Mouse (Mus musculus) CH12.LX (cell line): Measurements from ENCODE around the gene Nmnat2.

ENCODE experiments used
- CTCF ChIP-seq, 2 experiments: IDR thresholded peaks in 1 of 2; conservative IDR thresholded peaks in 1 of 2; 2 replicates each; pipeline ENCODE4 v1.5.1; 2011 to 2012; ENCODE audit warnings: low read depth in 2 of 2, low read length in 2 of 2, improper control_type of control experiment in 1 of 2, inconsistent platforms in 1 of 2, mild to moderate bottlenecking in 1 of 2, moderate library complexity in 1 of 2
- EP300 ChIP-seq: IDR thresholded peaks from 2 replicates; pipeline ENCODE4 v1.6.1; 2011; ENCODE audit warnings: low read length, improper control_type of control experiment
- ETS1 ChIP-seq: conservative IDR thresholded peaks from 2 replicates; pipeline ENCODE4 v1.6.1; 2012; ENCODE audit warnings: low read depth, mild to moderate bottlenecking, inconsistent platforms, low read length, improper control_type of control experiment, moderate library complexity
- JUND ChIP-seq: conservative IDR thresholded peaks from 2 replicates; pipeline ENCODE4 v1.6.1; 2011; ENCODE audit warnings: low read depth, low read length, improper control_type of control experiment
- MXI1 ChIP-seq: IDR thresholded peaks from 2 replicates; pipeline ENCODE4 v1.6.1; 2011; ENCODE audit warnings: mild to moderate bottlenecking, low read depth, low read length, improper control_type of control experiment
- MYC ChIP-seq: IDR thresholded peaks from 2 replicates; pipeline ENCODE4 v1.6.1; 2011; ENCODE audit warnings: low read depth, mild to moderate bottlenecking, improper control_type of control experiment, low read length
- PAX5 ChIP-seq: IDR thresholded peaks from 2 replicates; pipeline ENCODE4 v1.6.1; 2012; ENCODE audit warnings: low read length, inconsistent platforms, mixed read lengths
- POLR2A ChIP-seq: IDR thresholded peaks from 2 replicates; pipeline ENCODE4 v1.6.1; 2011; ENCODE audit warnings: low read depth, mild to moderate bottlenecking, improper control_type of control experiment, low read length
- POLR2AphosphoS2 ChIP-seq: IDR thresholded peaks from 2 replicates; pipeline ENCODE4 v1.6.1; 2011; ENCODE audit warnings: low read depth, low read length, improper control_type of control experiment
- ZMIZ1 ChIP-seq: IDR thresholded peaks from 2 replicates; pipeline ENCODE4 v1.6.1; 2012; ENCODE audit warnings: low read depth, mild to moderate bottlenecking, inconsistent platforms, low read length, improper control_type of control experiment

DNA sequence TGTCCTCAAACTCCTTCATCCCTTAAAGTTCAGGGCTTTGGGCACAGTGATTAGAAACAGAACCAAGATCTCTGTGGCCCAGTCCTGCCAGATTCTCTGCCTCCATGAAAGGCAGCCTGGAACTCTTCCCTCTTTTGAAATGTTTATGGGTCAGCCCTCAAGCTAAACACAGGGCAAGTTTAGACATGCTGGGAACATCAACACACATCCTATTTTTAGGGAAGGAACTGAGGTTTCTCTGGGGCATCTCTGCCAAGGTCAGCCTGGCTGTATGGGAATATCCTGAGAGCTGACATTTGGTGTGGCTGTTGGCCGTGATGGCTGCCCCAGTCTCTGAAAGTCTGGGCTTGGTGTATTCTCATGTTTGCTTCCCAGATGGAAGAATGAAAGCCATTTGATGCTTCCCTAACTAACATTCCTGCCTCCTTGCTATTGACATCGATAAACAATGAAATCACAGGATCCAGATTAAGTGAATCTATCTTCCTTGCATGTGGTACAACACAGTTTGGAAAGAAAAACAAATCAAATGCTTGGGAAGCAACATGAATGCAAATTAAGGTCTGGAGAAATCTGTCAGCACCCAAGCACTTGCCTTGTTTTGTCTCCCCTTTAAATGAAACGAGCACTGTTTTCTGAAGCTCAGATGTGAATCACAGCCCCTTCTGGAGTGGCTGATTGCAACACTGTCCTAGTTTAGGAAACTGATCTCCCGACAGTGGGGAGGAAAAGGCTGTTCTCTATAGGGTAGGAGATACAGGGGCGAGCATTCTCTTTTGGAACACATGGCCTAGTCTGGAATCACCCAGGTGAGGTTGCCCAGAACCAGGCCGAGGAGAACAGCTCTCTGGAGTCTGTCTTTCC is 37.7 kb downstream of the Nmnat2 start:
- TF ChIP-seq CTCF (conservative IDR thresholded peaks at IDR 0.05 in 1 of 2, IDR thresholded peaks at IDR 0.05 in 1 of 2; ENCODE audit: low read depth in 2 of 2, low read length in 2 of 2) (no peak), MXI1 (no peak), JUND (no peak), ETS1 (no peak), POLR2A (no peak), MYC (no peak), POLR2AphosphoS2 (no peak), PAX5 (no peak), ZMIZ1 (no peak), EP300 (no peak)
